Mouse (Mus musculus) embryonic stem cell, embryonic (primary cell): ENCODE data around the gene Fhad1.

Source experiments
- CTCF ChIA-PET, 4 experiments: fragments of 300-600 bp in 2 of 4; fragments of 350-600 bp in 2 of 4; sonication (Branson Sonifier 250); formaldehyde crosslinking; loops; one replicate each; lab custom pipeline; 2022; ENCODE audit warnings: inconsistent platforms in 2 of 4; lab: Charles Lee
- POLR2A ChIA-PET, 4 experiments: fragments of 300-600 bp in 2 of 4; fragments of 350-600 bp in 2 of 4; sonication (Branson Sonifier 250); formaldehyde crosslinking; loops; one replicate each; lab custom pipeline; 2022; ENCODE audit warnings: antibody characterized with exemption in 4 of 4, inconsistent platforms in 1 of 4; lab: Charles Lee

The Fhad1 gene

DNA sequence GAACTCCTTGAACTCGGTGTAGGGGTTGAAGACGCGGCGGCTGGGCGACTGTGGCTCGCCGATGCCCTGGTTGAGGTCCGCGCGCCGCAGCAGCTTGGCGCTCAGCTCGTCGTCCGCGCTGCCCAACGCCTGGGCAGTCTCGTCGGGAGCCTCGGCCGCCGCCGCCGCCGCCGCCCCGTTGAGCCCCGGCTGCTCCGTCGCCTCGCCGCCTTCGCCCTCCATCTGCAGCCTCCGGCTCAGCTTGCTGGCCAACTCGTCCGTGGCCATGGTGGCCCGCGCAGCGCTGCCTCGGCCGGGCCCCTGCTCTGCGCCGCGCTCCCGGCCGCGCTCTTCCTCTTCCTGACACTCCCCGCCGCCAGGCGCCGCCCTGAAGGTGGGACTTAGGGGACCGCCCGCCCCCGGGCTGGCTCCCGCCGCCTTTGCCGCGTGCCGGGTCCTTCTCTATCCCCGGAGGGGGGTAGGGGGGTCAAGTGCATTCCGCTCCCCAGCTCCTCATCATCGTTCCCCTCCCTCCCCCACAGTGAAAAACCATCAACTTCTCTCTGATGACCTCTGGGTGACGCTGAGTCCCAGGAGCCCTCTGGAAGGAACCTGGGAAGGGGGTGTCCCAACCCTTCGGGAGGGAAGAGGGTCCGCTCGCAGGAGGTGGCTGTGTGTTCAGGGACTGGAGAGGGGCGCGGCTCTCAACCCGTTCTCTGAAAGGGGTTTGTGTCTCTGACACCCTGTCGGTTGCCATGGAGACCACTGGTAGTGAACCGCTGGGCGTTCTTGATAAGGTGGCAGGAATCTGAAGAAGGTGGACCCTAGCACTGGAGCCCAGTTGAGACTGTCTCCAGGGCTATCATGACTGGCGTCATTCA lies 140.1 kb downstream of the Fhad1 start, which contains the start of gene Efhd2:
Gene Efhd2, minus strand, starts transcription at position 320 of the 860 bp plus-strand sequence.
- ChIA-PET POLR2A (interaction anchor here in 3 of 4 experiments (0.6 to 1.9 kb wide), 15 partner anchors 8 to 340 kb away, joined by 3 to 6 read pairs (median 3); partner anchors contain the start of gene Casp9 (in 1 of the 3)), CTCF (interaction anchor here in 2 of 4 experiments (0.6 to 1.0 kb wide), 4 partner anchors 17 to 67 kb away, joined by 3 to 4 read pairs (median 3); no protein-coding TSS in a partner anchor)

DNA sequence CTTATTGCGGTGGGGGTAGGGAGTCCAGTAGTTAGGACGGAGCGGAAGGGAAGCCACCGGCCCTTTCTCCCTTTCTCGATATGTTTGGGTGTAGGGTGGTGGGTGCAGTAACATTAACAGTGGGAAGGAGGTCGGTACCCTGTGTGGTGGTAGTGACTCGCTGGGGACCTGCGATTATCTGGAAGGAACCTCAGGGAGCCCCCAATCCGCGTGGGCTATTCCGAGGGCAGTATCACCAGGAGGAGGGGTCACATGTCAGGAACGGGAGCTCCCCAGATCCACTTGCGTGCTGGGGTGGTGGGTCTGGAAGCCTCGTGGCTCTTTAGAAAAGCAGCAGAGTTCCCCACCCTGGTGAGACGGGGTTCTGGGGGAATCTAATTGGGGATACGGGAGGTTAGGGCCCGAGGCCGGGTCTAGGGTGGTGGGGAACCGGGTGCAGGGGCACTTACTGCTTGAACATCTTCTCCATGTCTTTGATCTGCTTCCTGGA lies 140.7 kb downstream of the Fhad1 start:
- CTCF ChIA-PET, result interaction anchor here in 1 of 4 experiments (0.6 to 1.0 kb wide), 2 partner anchors 17 to 68 kb away, joined by 3 to 4 read pairs; no protein-coding TSS in a partner anchor
- POLR2A ChIA-PET, result interaction anchor here in 3 of 4 experiments (0.6 to 1.9 kb wide), 8 partner anchors 7 to 341 kb away, joined by 3 to 6 read pairs (median 3); no protein-coding TSS in a partner anchor

DNA sequence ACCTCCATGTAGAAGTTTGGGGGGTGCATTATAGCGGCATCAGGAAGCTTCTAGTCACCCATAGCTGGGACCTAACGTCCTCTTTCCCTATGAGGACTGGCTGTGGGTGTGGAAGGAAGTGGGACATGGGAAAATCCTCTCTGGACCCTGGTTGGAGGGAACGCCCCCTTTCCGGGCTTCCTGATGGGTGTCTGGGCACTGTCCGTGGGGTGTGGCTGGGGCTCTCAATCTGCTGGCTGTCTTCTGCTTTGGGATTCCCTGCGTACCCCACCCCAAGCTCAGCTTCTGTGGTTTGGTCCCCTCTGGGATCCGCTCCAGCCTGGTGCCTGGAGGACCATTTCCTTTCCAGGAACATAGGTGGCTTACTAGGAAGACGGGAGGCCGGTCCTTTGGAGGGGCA lies 141.9 kb downstream of the Fhad1 start:
- POLR2A ChIA-PET, result interaction anchor here in 1 of 4 experiments (1.0 to 1.6 kb wide), 2 partner anchors 10 to 13 kb away, joined by 3 read pairs; no protein-coding TSS in a partner anchor

DNA sequence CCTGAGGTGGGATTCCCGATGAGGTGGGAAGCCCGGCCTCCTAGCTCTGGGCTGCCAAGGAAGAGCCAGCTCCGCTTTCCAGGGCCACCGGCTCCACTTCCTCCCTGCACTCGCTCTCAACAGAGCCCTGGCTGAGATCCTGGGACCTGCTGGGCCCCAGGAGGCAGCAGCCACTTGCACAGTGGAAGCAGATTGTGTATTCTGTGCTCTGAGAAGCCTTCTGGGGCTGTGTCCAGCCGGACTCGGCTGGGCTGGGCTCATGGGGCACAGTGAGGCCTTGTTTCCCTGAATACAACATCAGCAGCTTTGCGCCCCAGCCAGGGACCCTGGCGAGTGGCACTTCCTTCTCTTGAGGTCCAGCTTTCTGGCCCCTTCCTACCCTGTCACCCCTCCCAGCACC lies 143.0 kb downstream of the Fhad1 start:
- ChIA-PET CTCF (interaction anchor here in 2 of 4 experiments (0.6 to 2.8 kb wide), 2 partner anchors 15 to 213 kb away, joined by 8 read pairs; no protein-coding TSS in a partner anchor), POLR2A (interaction anchor here in 2 of 4 experiments (0.6 to 1.6 kb wide), 7 partner anchors 10 to 302 kb away, joined by 3 to 4 read pairs (median 3); no protein-coding TSS in a partner anchor)

More for the DNA sequence above, 141.9 kb downstream of the Fhad1 start:
- CTCF ChIA-PET, result interaction anchor here in 2 of 4 experiments (1.1 to 2.8 kb wide), 2 partner anchors 15 to 16 kb away, joined by 3 to 8 read pairs; no protein-coding TSS in a partner anchor

DNA sequence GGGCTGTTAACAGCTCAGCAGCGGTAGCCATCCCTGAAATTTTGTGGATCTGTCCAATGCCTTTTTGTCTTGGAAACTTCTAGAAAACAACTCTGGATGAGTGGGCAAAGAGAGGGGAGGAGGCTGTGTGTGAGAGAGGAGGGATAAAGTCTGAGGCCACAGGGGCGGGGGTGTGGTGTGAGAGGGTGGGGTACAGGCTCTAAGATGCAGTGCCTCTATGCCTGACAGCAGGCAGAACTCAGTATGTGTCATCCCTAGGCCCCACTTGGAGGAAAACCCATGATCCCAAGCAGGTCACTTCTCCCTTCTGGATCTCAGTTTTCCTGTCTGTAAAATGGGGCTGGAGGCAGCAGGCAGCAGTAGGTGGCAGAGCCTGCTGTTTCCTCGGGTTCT lies 143.6 kb downstream of the Fhad1 start:
- ChIA-PET POLR2A (interaction anchor here in 3 of 4 experiments (0.6 to 1.5 kb wide), 7 partner anchors 11 to 301 kb away, joined by 3 to 4 read pairs (median 3); no protein-coding TSS in a partner anchor), CTCF (interaction anchor here in 1 of 4 experiments (2.8 kb wide), 1 partner anchor 14 kb away, joined by 8 read pairs; no protein-coding TSS in a partner anchor)

DNA sequence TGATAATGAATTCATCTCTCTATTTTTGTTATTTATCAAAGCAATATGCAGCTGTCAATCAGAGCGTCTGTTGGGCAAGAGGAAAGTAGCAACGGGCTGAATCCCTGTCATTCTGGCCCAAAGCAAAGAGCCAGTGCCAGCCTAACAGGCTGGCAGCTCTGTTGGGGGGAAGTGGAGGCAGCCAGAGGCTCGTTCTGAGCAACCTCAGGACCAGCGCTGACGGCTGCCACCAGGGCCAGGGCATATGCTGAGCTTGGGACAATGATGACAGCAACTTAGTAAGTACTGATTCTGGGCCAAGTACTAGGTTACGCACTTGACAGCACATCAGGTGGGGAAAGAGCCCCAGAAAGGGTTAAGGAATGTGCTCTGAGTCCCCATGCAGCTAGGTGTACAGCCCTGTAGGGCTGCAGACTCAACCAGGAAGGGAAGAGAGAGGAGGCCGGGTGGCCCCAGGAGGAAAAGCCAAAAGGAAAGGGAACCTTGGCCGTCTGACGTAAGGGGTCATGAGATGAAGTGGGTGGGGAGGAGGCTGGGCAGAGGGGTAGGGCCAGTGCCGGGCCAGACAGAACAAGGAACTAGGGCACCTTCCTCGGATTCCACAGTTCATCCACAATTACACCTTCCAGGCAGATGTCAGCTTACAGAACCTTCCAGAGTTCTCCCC lies 144.1 kb downstream of the Fhad1 start:
- CTCF ChIA-PET, result interaction anchor here in 2 of 4 experiments (1.1 to 2.8 kb wide), 2 partner anchors 14 kb away, joined by 3 to 8 read pairs; no protein-coding TSS in a partner anchor

DNA sequence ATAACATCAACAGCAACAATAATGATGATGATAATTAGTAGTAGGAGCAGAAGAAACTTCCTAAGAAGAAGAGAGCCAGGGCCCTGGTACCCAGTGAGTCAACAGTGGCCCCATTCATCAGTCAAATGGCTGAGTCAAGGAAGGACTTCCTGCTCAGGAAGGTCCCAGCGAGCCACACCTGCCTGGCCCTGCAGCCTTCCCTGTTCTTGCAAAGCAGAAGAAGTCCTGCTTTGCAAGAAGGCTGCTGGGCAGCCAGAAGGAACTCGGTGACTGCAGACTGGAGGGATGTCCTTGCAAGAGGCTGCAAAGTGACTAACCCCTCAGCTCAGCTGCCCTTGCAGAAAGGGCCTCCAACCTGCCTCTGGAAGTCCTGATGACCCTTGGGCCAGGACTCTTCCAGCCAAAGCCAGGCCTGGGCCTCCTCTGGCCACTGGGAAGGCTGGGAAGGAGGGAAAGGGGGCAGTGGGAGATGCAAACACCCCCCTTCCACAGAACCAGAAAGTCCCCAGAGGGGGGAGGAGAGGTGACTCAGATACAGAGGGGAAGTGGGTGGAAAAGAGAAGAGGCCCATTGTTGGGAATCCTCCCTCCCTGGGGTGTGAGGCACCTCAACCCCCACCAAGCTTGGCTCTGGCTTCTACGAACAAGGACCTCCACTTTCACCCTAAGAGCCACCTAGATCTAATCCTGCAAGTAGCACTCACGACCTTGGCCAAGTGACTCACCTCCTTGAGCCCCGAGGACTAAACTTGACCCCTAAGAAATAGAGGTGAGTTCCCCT lies 145.3 kb downstream of the Fhad1 start:
- POLR2A ChIA-PET, result interaction anchor here in 2 of 4 experiments (1.0 to 1.5 kb wide), 4 partner anchors 10 to 76 kb away, joined by 3 to 4 read pairs (median 3); no protein-coding TSS in a partner anchor
- CTCF ChIA-PET, result interaction anchor here in 1 of 4 experiments (1.1 kb wide), 1 partner anchor 87 kb away, joined by 4 read pairs; no protein-coding TSS in a partner anchor

More for the DNA sequence above, 144.1 kb downstream of the Fhad1 start:
- POLR2A ChIA-PET, result interaction anchor here in 3 of 4 experiments (0.6 to 1.5 kb wide), 11 partner anchors 11 to 301 kb away, joined by 3 to 4 read pairs (median 3); no protein-coding TSS in a partner anchor

DNA sequence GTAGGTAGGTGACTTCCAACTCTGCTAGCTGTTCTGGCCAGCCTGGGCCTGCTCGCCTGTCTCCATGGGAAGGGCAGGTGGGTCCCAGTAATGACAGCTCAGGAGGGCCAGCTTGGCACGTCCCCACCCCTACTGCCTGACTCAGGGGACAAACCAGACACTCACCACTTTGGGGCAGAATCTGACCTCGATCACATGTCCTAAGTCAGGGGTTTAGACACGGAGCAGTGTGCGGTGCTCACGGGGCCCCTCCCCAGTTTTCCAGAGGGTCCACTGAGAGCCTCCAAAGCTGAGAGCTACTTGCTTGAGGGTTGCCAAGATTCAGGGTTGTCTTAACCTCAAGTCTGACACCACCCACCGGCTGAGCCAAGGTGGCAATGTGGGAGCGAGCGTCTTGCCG lies 146.8 kb downstream of the Fhad1 start:
- ChIA-PET CTCF (interaction anchor here in 2 of 4 experiments (0.6 to 1.4 kb wide), 4 partner anchors 11 to 396 kb away, joined by 3 to 7 read pairs (median 4); no protein-coding TSS in a partner anchor), POLR2A (interaction anchor here in 3 of 4 experiments (0.6 to 3.1 kb wide), 21 partner anchors 8 to 584 kb away, joined by 3 to 19 read pairs (median 4); no protein-coding TSS in a partner anchor)

DNA sequence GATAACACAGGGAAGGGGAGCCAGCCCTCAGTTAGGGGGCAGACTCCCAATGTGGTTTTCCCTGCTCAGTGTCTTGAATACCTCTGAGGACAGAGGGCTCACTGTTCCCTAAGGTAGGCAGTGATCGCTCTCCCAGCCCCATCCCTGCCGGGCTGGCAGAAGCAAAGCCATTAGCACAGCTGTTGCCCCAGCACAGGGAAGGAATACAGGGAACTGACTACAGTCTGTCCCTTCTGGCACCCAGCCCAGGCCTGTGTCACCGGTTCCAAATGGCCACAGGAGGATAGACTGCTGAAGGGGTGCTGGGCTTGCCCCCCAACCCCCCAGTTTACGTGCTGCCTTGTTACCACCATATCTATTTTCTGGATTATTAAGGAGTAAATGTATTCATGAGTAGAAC lies 147.4 kb downstream of the Fhad1 start:
- ChIA-PET POLR2A (interaction anchor here in 3 of 4 experiments (0.7 to 3.1 kb wide), 37 partner anchors 8 to 442 kb away, joined by 3 to 19 read pairs (median 4); partner anchors contain the start of genes Casp9 (in 2 of the 3), Dnajc16 (in 1 of the 3) and Efhd2 (in 1 of the 3)), CTCF (interaction anchor here in 3 of 4 experiments (0.6 to 1.4 kb wide), 6 partner anchors 10 to 395 kb away, joined by 3 to 7 read pairs (median 4); no protein-coding TSS in a partner anchor)

DNA sequence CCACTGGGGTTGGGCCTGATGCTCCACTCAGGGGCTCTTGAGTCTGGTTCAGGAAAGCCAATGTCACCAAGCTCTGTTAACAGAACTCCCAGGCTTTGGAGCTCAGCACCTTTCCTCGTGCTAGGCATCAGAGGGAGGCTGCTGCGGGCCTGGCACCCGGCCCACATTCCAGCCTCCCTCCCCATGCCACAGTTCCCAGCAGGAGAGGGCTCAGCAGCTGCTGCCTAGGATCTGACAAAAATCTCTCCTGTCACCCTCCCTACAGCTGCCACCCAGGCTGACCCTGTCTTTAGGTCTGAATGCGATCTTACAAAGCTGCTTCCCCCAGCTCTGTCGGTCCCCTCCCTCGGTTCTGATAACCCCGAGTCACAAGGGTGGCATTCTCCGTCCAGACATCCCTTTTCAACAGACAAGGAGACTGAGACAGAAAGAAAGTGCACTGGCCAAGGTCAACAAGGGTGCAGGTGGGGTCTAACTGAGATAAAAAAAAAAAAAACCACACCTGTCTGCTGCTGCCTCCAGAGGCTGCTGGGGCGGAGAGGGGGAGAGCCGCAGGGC lies 147.9 kb downstream of the Fhad1 start:
- POLR2A ChIA-PET, result interaction anchor here in 3 of 4 experiments (0.7 to 3.1 kb wide), 39 partner anchors 7 to 372 kb away, joined by 3 to 19 read pairs (median 4); partner anchors contain the start of genes Casp9 (in 3 of the 3), Efhd2 (in 2 of the 3) and Dnajc16 (in 1 of the 3)
- CTCF ChIA-PET, result interaction anchor here in 3 of 4 experiments (0.6 to 1.4 kb wide), 7 partner anchors 10 to 208 kb away, joined by 3 to 7 read pairs (median 4); no protein-coding TSS in a partner anchor

DNA sequence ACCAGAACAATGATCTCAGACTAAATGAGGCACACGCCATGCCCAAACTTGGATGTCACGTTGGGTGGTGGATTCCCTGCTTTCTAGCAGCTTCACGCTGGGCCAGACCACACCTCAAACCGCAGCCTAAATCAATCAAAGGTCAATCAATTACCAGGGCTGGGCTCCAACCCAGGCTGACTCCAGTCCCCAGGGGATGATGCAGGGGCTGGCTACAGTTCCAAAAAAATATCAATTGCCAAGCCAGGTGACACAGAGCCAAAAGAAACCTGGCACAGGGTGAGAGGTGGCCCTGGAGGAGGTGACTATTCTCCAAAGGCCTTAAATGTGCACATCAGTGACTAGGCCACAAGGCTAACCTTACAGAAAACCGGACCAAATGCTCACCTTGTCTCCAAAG lies 149.3 kb downstream of the Fhad1 start:
- ChIA-PET CTCF (interaction anchor here in 1 of 4 experiments (1.4 kb wide), 1 partner anchor 9 kb away, joined by 5 read pairs; no protein-coding TSS in a partner anchor), POLR2A (interaction anchor here in 2 of 4 experiments (0.8 to 2.1 kb wide), 8 partner anchors 8 to 373 kb away, joined by 3 to 7 read pairs (median 4); partner anchors contain the start of gene Efhd2 (in 1 of the 2))

DNA sequence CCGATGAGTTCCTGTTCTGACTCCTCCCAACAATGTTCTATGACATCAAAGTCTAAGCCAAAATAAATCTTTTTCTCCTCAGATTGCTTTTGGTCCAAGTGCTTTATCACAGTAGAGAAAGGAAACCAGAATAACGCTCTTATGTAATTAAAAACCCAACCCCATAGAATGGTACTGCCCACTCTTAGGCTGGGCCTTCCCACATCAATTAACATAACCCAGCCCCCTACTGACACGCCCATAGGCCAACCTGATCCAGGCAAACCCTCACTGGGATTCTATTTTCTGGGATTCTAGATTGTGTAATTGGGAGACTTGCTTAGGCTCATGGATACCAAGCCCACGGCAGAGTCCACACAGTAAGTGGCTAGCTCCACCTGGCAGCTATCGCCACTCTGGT lies 149.9 kb downstream of the Fhad1 start:
- POLR2A ChIA-PET, result interaction anchor here in 2 of 4 experiments (0.6 to 1.7 kb wide), 7 partner anchors 11 to 584 kb away, joined by 3 to 4 read pairs (median 3); no protein-coding TSS in a partner anchor
- CTCF ChIA-PET, result interaction anchor here in 1 of 4 experiments (0.7 kb wide), 1 partner anchor 43 kb away, joined by 3 read pairs; no protein-coding TSS in a partner anchor

DNA sequence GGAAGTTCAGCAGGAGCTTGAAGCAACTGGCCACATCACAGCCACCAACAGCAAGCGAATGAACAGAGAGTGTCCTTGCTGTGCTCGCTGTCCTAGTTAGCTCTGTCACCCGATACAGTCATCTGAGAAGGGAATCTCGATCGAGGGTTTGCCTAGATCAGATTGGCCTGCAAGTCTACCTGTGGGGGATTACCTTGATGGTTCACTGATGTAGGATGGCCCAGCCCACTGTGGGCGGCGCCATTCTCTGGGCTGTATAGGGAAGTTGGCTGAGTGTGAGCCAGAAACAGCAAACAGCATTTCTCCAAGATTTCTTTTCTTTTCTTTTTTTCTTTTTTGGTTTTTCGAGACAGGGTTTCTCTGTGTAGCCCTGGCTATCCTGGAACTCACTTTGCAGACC lies 150.4 kb downstream of the Fhad1 start:
- POLR2A ChIA-PET, result interaction anchor here in 3 of 4 experiments (0.6 to 1.7 kb wide), 9 partner anchors 11 to 748 kb away, joined by 3 to 4 read pairs (median 3); no protein-coding TSS in a partner anchor
- CTCF ChIA-PET, result interaction anchor here in 2 of 4 experiments (0.6 to 0.7 kb wide), 2 partner anchors 43 to 230 kb away, joined by 3 read pairs; no protein-coding TSS in a partner anchor

DNA sequence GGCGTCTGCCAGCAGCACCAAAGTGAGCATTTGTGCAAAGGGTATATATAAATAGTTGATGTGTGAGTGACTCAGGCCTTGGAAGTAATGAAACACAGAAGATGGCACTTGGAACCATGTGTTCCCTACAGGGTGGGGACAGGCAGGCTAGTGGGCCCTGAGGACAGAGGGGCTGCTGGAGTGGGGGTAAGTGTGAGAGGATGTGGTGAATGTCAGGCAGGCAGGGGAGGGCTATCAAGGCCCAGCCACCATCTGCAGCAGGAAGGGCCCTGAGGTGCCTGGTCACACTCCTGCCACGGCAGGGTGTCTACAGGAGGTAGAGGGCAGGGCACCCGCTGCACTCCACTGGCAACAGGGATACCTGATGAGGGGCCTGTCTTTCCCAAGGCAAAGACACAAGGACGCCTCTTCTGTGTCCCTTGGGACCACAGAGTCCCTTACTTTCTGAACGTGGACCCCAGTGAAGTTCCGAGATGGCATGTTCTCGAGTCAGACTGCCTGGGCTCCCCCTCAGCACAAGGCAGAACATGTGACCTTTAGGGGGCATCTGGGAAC lies 151.1 kb downstream of the Fhad1 start:
- CTCF ChIA-PET, result no interaction called here
- POLR2A ChIA-PET, result interaction anchor here in 1 of 4 experiments (1.3 to 1.7 kb wide), 2 partner anchors 12 to 19 kb away, joined by 3 to 4 read pairs; no protein-coding TSS in a partner anchor

DNA sequence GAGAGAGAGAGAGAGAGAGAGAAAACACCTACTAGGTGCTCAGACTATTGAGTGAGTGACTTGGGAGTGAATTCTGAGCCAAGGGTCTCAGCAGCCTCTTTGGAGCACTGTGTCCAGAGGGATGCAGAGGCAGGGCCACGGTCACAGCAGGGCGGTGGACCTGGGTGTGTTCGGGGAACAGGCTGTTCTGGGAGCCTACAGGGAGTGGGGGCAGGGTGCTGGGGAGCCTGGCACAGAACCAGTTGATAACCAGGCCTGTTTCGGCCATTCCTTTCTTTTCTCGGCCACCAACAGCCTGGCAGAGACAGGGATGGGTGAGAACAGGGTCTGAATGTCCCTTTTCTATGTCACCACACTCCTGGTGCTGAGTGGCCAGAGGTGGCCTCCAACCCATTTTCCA lies 152.0 kb downstream of the Fhad1 start:
- CTCF ChIA-PET, result interaction anchor here in 1 of 4 experiments (0.7 kb wide), 1 partner anchor 141 kb away, joined by 4 read pairs; no protein-coding TSS in a partner anchor
- POLR2A ChIA-PET, result no interaction called here
